Comparison of ENCODE assay signal across 9 mouse cellular contexts in the genomic region with DNA sequence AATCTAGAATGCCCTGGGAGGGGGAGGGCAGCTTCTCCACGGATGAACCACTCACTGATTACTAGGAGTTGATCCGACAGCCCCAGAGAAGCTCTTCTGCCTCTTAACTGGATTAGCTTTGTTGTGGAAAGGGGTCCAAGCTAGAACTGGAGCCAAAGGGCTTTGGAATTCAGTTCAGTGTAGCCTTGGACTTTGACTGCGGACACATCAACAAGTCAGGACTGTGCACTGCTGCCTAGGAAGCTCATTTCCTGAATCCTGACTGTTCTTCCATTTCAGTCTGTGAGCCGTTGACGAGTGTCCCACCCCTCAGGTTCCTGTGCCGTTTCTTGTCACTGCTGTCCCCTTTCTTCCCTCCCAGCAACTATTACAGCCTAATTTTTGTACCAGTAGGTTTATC. TPM values are rescaled to one million over a fixed set of nuclear protein-coding genes. Genes with fewer than 3 reads are reported as not detected.
DNase-seq lines count a peak whose midpoint lies in the region; ATAC-seq and TF ChIP-seq lines count a peak whose summit lies in the region.
"Had no signal": no experiment of that assay in that cellular context is flagged by ENCODE, and none has a peak within 500 bp of the region (broad histone marks: within the 10 kb centered on the region; RNA-seq: fewer than 3 reads in every experiment).

No protein-coding gene starts in this region.

- peak overlapping the region; percentile 74 for H3K27ac ChIP-seq in lung, embryonic 16.5 days (ENCODE audit: low read length)
- H3K27ac ChIP-seq in intestine, embryonic 14.5 days (ENCODE audit: low read depth), result 0 out of 2 replicates have a peak overlapping the region, but pooled peaks have one; percentile 52
- peak overlapping the region; percentile 94 for H3K27ac ChIP-seq in small intestine, adult 2 months (ENCODE audit: insufficient read depth, low read depth, low read length)
- H3K27ac ChIP-seq in hindbrain, embryonic 13.5 days, result no peak overlapping the region
- H3K27ac ChIP-seq: forebrain, embryonic 15.5 days had no signal

- H3K9ac ChIP-seq in lung, embryonic 16.5 days (ENCODE audit: low read length), result 0 out of 2 replicates have a peak overlapping the region, but pooled peaks have one; percentile 24
- H3K9ac ChIP-seq in intestine, embryonic 14.5 days (ENCODE audit: low read length), result no peak overlapping the region
- H3K9ac ChIP-seq in hindbrain, embryonic 13.5 days, result no peak overlapping the region
- H3K9ac ChIP-seq: forebrain, embryonic 15.5 days had no signal

- no peak for DNase-seq in lung, postnatal 14 days
- no peak for DNase-seq in intestine, embryonic 14.5 days (ENCODE audit: low spot score)
- DNase-seq in kidney, postnatal 14 days, result peak; percentile 58
- DNase-seq in thymus, postnatal 25 days, result no peak
- DNase-seq in thymus, postnatal 0 days (ENCODE audit: low spot score), result no peak

- no peaks in the 10 kb centered on the region for H3K9me3 ChIP-seq in lung, embryonic 16.5 days (ENCODE audit: control insufficient read depth, low read length)
- H3K9me3 ChIP-seq in intestine, embryonic 14.5 days (ENCODE audit: control insufficient read depth, low read length), result no peaks in the 10 kb centered on the region
- H3K9me3 ChIP-seq in hindbrain, embryonic 13.5 days, result no peaks in the 10 kb centered on the region
- H3K9me3 ChIP-seq: forebrain, embryonic 15.5 days had no signal

- WGBS in lung, embryonic 16.5 days, result 23% methylated on average over 6 of the region's 6 CpGs
- 37% methylated on average over 6 of the region's 6 CpGs for WGBS in intestine, embryonic 14.5 days
- 14% methylated on average over 6 of the region's 6 CpGs for WGBS in small intestine, adult 2 months
- WGBS in hindbrain, embryonic 13.5 days, result 33% methylated on average over 6 of the region's 6 CpGs

- H3K27me3 ChIP-seq in lung, embryonic 16.5 days (ENCODE audit: control insufficient read depth, insufficient read depth, low read depth, low read length), result no peaks in the 10 kb centered on the region
- H3K27me3 ChIP-seq in intestine, embryonic 14.5 days (replicated peaks; ENCODE audit: control insufficient read depth, insufficient read depth, low read length), result no peaks in the 10 kb centered on the region
- H3K27me3 ChIP-seq in small intestine, adult 2 months (ENCODE audit: control insufficient read depth, insufficient read depth, low read length), result no peaks in the 10 kb centered on the region
- peaks cover 17% of the 10 kb centered on the region for H3K27me3 ChIP-seq in hindbrain, embryonic 13.5 days

- no peaks in the 10 kb centered on the region for H3K36me3 ChIP-seq in lung, embryonic 16.5 days (ENCODE audit: control insufficient read depth, insufficient read depth, low read length)
- no peaks in the 10 kb centered on the region for H3K36me3 ChIP-seq in intestine, embryonic 14.5 days (ENCODE audit: control insufficient read depth, insufficient read depth, low read length)
- H3K36me3 ChIP-seq in small intestine, adult 2 months (ENCODE audit: control insufficient read depth, insufficient read depth, low read length), result no peaks in the 10 kb centered on the region
- no peaks in the 10 kb centered on the region for H3K36me3 ChIP-seq in hindbrain, embryonic 13.5 days
- H3K36me3 ChIP-seq: forebrain, embryonic 15.5 days had no signal

- no peak for ATAC-seq in lung, embryonic 16.5 days (ENCODE audit: low read depth)
- no peak for ATAC-seq in intestine, embryonic 14.5 days (replicated peaks; ENCODE audit: low FRiP score, low TSS enrichment, low read depth)
- no peak for ATAC-seq in hindbrain, embryonic 13.5 days (ENCODE audit: low FRiP score)
- ATAC-seq: forebrain, embryonic 15.5 days had no signal

- 0 out of 2 replicates have a peak overlapping the region, but pooled peaks have one; percentile 42 for H3K4me2 ChIP-seq in lung, embryonic 16.5 days (ENCODE audit: low read depth, low read length)
- no peak overlapping the region for H3K4me2 ChIP-seq in intestine, embryonic 14.5 days (ENCODE audit: low read length)
- no peak overlapping the region for H3K4me2 ChIP-seq in hindbrain, embryonic 13.5 days
- H3K4me2 ChIP-seq: forebrain, embryonic 15.5 days had no signal

- peaks cover 13% of the 10 kb centered on the region for H3K4me1 ChIP-seq in lung, embryonic 16.5 days (replicated peaks; ENCODE audit: control insufficient read depth, insufficient read depth, low read length)
- H3K4me1 ChIP-seq in intestine, embryonic 14.5 days (replicated peaks; ENCODE audit: control insufficient read depth, insufficient read depth, low read length), result peaks cover 8% of the 10 kb centered on the region
- peaks cover 40% of the 10 kb centered on the region for H3K4me1 ChIP-seq in small intestine, adult 2 months (ENCODE audit: control insufficient read depth, insufficient read depth, insufficient read length, low read length)
- H3K4me1 ChIP-seq in hindbrain, embryonic 13.5 days (replicated peaks), result peaks cover 22% of the 10 kb centered on the region
- H3K4me1 ChIP-seq: forebrain, embryonic 15.5 days had no signal

- H3K4me3 ChIP-seq in lung, embryonic 16.5 days (ENCODE audit: low read length), result no peak overlapping the region
- no peak overlapping the region for H3K4me3 ChIP-seq in intestine, embryonic 14.5 days (ENCODE audit: low read depth, low read length)
- H3K4me3 ChIP-seq in small intestine, adult 2 months (ENCODE audit: low read depth, low read length), result peak overlapping the region; percentile 1; the same call in 1 of the 2 replicates
- H3K4me3 ChIP-seq in hindbrain, embryonic 13.5 days, result no peak overlapping the region
- H3K4me3 ChIP-seq: forebrain, embryonic 15.5 days had no signal

- no peak for TF ChIP-seq CTCF in small intestine, adult 2 months (IDR thresholded peaks at IDR 0.05; ENCODE audit: extremely low read depth, insufficient read length, insufficient replicate concordance, low read depth, low read length)

- TF ChIP-seq POLR2A in small intestine, adult 2 months (IDR thresholded peaks at IDR 0.05; ENCODE audit: low read depth, low read length), result no peak

RNA-seq across cellular contexts. Expression of gene Tdrd7, which starts 1.6 kb away (rescaled TPM):
- polyA plus RNA-seq in lung, embryonic 16.5 days (2015; fragmentation: Nextera tagmentation; extraction: Ambion mirVana), result 18.8 and 21.5 TPM in 2 replicates
- 16.5 and 20.2 TPM in 2 replicates for polyA plus RNA-seq in intestine, embryonic 14.5 days (2014; fragmentation: Nextera tagmentation; extraction: Ambion mirVana)
- 8.7 and 21.9 TPM in 2 replicates for polyA plus RNA-seq in small intestine, adult 2 months (2012; rRNA removed)
- 21.0 and 21.7 TPM in 2 replicates for polyA plus RNA-seq in hindbrain, embryonic 13.5 days (2015; fragmentation: Nextera tagmentation; extraction: Ambion mirVana)
- 8.8 and 9.2 TPM in 2 replicates for polyA plus RNA-seq in thymus, postnatal 0 days (2015; fragmentation: Nextera tagmentation; extraction: Ambion mirVana)
